Mouse (Mus musculus) MEL (cell line): Measurements from ENCODE around the gene Sos1.

Experiments used
- CTCF ChIP-seq, 3 experiments: IDR thresholded peaks in 2 of 3; conservative IDR thresholded peaks in 1 of 3; 2 replicates each; pipeline ENCODE4 v1.5.1; 2011 to 2012; ENCODE audit warnings: low read length in 3 of 3, low read depth in 2 of 3, mild to moderate bottlenecking in 2 of 3, improper control_type of control experiment in 1 of 3, inconsistent platforms in 1 of 3, mixed read lengths in 1 of 3, moderate library complexity in 1 of 3; ENCODE audit not compliant: control insufficient read depth in 1 of 3, insufficient read depth in 1 of 3, poor library complexity in 1 of 3, severe bottlenecking in 1 of 3
- USF1 ChIP-seq: IDR thresholded peaks from 2 replicates; pipeline ENCODE4 v1.6.1; 2014; ENCODE audit warnings: low read depth, mild to moderate bottlenecking, inconsistent platforms, low read length, improper control_type of control experiment, moderate library complexity
- ZMIZ1 ChIP-seq: IDR thresholded peaks from 2 replicates; pipeline ENCODE4 v1.6.1; 2012; ENCODE audit warnings: low read depth, mild to moderate bottlenecking, inconsistent platforms, low read length, improper control_type of control experiment, moderate library complexity

DNA sequence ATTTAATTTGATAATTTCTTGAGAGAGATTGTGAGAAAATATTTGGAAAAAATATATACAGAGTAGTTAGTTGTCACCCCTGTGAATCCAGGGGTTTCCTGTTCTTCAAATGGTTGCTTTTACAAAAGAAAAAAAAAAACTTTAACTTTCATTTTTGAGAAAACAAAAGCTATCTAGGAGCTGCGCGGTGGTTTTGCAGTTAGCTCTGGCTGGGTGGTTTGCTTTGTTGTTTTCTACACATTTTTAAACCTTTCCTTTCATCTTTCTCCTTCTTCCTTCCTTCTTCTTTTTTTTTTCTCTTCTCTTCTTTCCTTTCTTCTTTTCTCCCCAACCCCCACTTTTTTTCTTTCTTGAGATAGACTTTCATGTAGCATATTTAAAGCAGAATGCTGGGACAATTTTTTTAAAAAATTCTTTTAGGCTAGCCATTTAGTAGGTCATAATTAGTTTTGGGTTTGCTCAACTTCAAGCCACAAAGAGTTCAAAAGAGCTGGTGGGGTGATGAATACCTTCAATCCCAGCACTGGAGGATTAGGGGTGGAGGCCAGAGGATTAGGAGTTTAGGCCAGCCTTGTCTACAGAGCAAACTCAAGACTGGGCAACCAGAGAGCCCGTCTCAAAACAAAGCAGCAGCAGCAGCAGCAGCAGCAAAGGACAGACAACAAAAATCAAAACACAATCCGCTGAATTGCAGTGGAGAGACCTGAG, 41.4 kb upstream of the Sos1 start:
- TF ChIP-seq ZMIZ1, result no peak
- TF ChIP-seq CTCF (IDR thresholded peaks at IDR 0.05 in 2 of 3, conservative IDR thresholded peaks at IDR 0.05 in 1 of 3; ENCODE audit: control insufficient read depth in 1 of 3, insufficient read depth in 1 of 3, low read depth in 2 of 3, low read length in 3 of 3, poor library complexity in 1 of 3, severe bottlenecking in 1 of 3), result no peak
- no peak for TF ChIP-seq USF1
